Mouse (Mus musculus): ENCODE results near the gene Cntnap5a.

GRCm38 (mm10) chr1:115852206-115852605, 167.7 kb downstream of the Cntnap5a start:
- TF ChIP-seq EP300 (IDR thresholded peaks at IDR 0.05) = no peak
- TF ChIP-seq CTCF (IDR thresholded peaks at IDR 0.05) = no peak

Data from lung, postnatal 0 days (tissue).